ENCODE assay signal across 8 mouse cellular contexts in genomic region chr2:164823181-164823585, GRCm38 (mm10). TPM values are rescaled to one million over a fixed set of nuclear protein-coding genes. Genes with fewer than 3 reads are reported as not detected.
DNase-seq lines count a peak whose midpoint lies in the region; ATAC-seq lines count a peak whose summit lies in the region.

No protein-coding gene starts in this region.

- peak overlapping the region; percentile 92 for H3K27ac ChIP-seq in forebrain, embryonic 14.5 days (ENCODE audit: low read depth, low read length)
- peak overlapping the region; percentile 68 for H3K27ac ChIP-seq in neural tube, embryonic 12.5 days

- H3K4me1 ChIP-seq in forebrain, embryonic 14.5 days (ENCODE audit: control insufficient read depth, insufficient read depth, low read length) = peaks cover 9% of the 10 kb centered on the region; the same call in 1 of the 2 replicates
- peaks cover 5% of the 10 kb centered on the region; the same call in 1 of the 2 replicates for H3K4me1 ChIP-seq in neural tube, embryonic 12.5 days

- 3% methylated on average over 10 of the region's 10 CpGs for WGBS in forebrain, embryonic 14.5 days
- WGBS in neural tube, embryonic 12.5 days = 4% methylated on average over 10 of the region's 10 CpGs

- peak; percentile 72 for ATAC-seq in forebrain, embryonic 14.5 days
- ATAC-seq in neural tube, embryonic 12.5 days (ENCODE audit: low FRiP score, low read depth) = peak; percentile 80

- no peaks in the 10 kb centered on the region for H3K9me3 ChIP-seq in forebrain, embryonic 14.5 days (replicated peaks; ENCODE audit: control insufficient read depth, low read length)
- no peaks in the 10 kb centered on the region for H3K9me3 ChIP-seq in neural tube, embryonic 12.5 days

- DNase-seq in kidney, postnatal 10 days = peak; percentile 33
- no peak for DNase-seq in kidney, adult 11 months
- DNase-seq in R1 (ENCODE audit: low read depth, low spot score) = peak; percentile 89
- DNase-seq in forebrain, embryonic 14.5 days (ENCODE audit: low spot score) = peak; percentile 71
- peak; percentile 56 for DNase-seq in liver
- DNase-seq in layer of hippocampus, adult 9-10 months (ENCODE audit: low spot score) = no peak
- DNase-seq in cerebellum, adult 11-12 months = no peak

- peak overlapping the region; percentile 71 for H3K4me3 ChIP-seq in forebrain, embryonic 14.5 days (ENCODE audit: low read depth, low read length)
- peak overlapping the region; percentile 69 for H3K4me3 ChIP-seq in neural tube, embryonic 12.5 days

- H3K36me3 ChIP-seq in forebrain, embryonic 14.5 days (ENCODE audit: control insufficient read depth, insufficient read depth, low read length) = peaks cover 55% of the 10 kb centered on the region
- H3K36me3 ChIP-seq in neural tube, embryonic 12.5 days = peaks cover 56% of the 10 kb centered on the region

- no peaks in the 10 kb centered on the region for H3K27me3 ChIP-seq in forebrain, embryonic 14.5 days (replicated peaks; ENCODE audit: control insufficient read depth, insufficient read depth, low read length)
- H3K27me3 ChIP-seq in neural tube, embryonic 12.5 days (replicated peaks) = no peaks in the 10 kb centered on the region

- H3K9ac ChIP-seq in forebrain, embryonic 14.5 days (ENCODE audit: low read length) = peak overlapping the region; percentile 77
- peak overlapping the region; percentile 68 for H3K9ac ChIP-seq in neural tube, embryonic 12.5 days

- peak overlapping the region; percentile 58 for H3K4me2 ChIP-seq in forebrain, embryonic 14.5 days (ENCODE audit: low read length)
- peak overlapping the region; percentile 67 for H3K4me2 ChIP-seq in neural tube, embryonic 12.5 days (replicated peaks)

RNA-seq across cellular contexts. Expression of gene Zswim1, which starts 0.7 kb away (rescaled TPM):
- polyA plus RNA-seq in forebrain, embryonic 14.5 days (2014; fragmentation: Nextera tagmentation; extraction: Ambion mirVana) = 19.5 and 23.5 TPM in 2 replicates
- 22.8 and 23.7 TPM in 2 replicates for polyA plus RNA-seq in neural tube, embryonic 12.5 days (2016; fragmentation: Nextera tagmentation; extraction: Ambion mirVana)

RNA-seq across cellular contexts. Expression of gene Spata25, which starts 5.2 kb away (rescaled TPM):
- 0.30 TPM in 1 of 2 replicates, not detected in the other for polyA plus RNA-seq in forebrain, embryonic 14.5 days (2014; fragmentation: Nextera tagmentation; extraction: Ambion mirVana)
- polyA plus RNA-seq in neural tube, embryonic 12.5 days (2016; fragmentation: Nextera tagmentation; extraction: Ambion mirVana) = not detected in 2 replicates

RNA-seq across cellular contexts. Expression of gene Ctsa, which starts 9.5 kb away (rescaled TPM):
- polyA plus RNA-seq in forebrain, embryonic 14.5 days (2014; fragmentation: Nextera tagmentation; extraction: Ambion mirVana) = 79.5 and 84.4 TPM in 2 replicates
- 105 and 114 TPM in 2 replicates for polyA plus RNA-seq in neural tube, embryonic 12.5 days (2016; fragmentation: Nextera tagmentation; extraction: Ambion mirVana)

RNA-seq across cellular contexts. Expression of gene Neurl2, which starts 10.1 kb away (rescaled TPM):
- polyA plus RNA-seq in forebrain, embryonic 14.5 days (2014; fragmentation: Nextera tagmentation; extraction: Ambion mirVana) = 3.9 and 5.8 TPM in 2 replicates
- polyA plus RNA-seq in neural tube, embryonic 12.5 days (2016; fragmentation: Nextera tagmentation; extraction: Ambion mirVana) = 4.5 and 5.6 TPM in 2 replicates

RNA-seq across cellular contexts. Expression of gene Zswim3, which starts 18.3 kb away (rescaled TPM):
- 13.0 and 15.0 TPM in 2 replicates for polyA plus RNA-seq in forebrain, embryonic 14.5 days (2014; fragmentation: Nextera tagmentation; extraction: Ambion mirVana)
- polyA plus RNA-seq in neural tube, embryonic 12.5 days (2016; fragmentation: Nextera tagmentation; extraction: Ambion mirVana) = 11.8 and 14.1 TPM in 2 replicates

Comparison
In these comparisons a context has a peak if more than half of its experiments do, and no peak if none do; other contexts are left out.
1. DNase-seq: peak in kidney, postnatal 10 days (single experiment), R1 (single experiment), forebrain, embryonic 14.5 days (single experiment) and liver (single experiment); none in kidney, adult 11 months (single experiment), layer of hippocampus, adult 9-10 months (single experiment) and cerebellum, adult 11-12 months (single experiment).